Mouse (Mus musculus) heart, embryonic 14.5 days (tissue): ENCODE data around the gene Kif11. TPM values are rescaled to one million over a fixed set of nuclear protein-coding genes. Genes with fewer than 3 reads are reported as not detected.

Experiments
- ATAC-seq: fragments of 200-750 bp; cut with Nextera tagmentation; 2 replicates; pipeline ENCODE4 v1.8.0; 2017; ENCODE audit warnings: low read depth, moderate TSS enrichment; ENCODE audit not compliant: insufficient number of reproducible peaks, insufficient read depth, low FRiP score
- H3K27ac ChIP-seq, 2 experiments: fragments of 200-500 bp in 1 of 2; fragments of 300-500 bp in 1 of 2; sonication (generic) in 1 of 2; replicated peaks in 1 of 2; 2 replicates each; pipeline ENCODE4 v1.5.1; 2012 to 2014; ENCODE audit warnings: low read depth in 2 of 2, low read length in 2 of 2, control low read depth in 1 of 2, mild to moderate bottlenecking in 1 of 2, mixed read lengths in 1 of 2; ENCODE audit not compliant: control insufficient read depth in 1 of 2, insufficient read depth in 1 of 2
- H3K27me3 ChIP-seq: fragments of 300-500 bp; sonication (generic); 2 replicates; pipeline ENCODE4 v1.6.1; 2014; ENCODE audit warnings: mild to moderate bottlenecking, low read length, control low read depth; ENCODE audit not compliant: control insufficient read depth, insufficient read depth
- H3K36me3 ChIP-seq: fragments of 300-500 bp; sonication (generic); 2 replicates; pipeline ENCODE4 v1.6.1; 2014; ENCODE audit warnings: mild to moderate bottlenecking, control low read depth, low read length, mixed read lengths; ENCODE audit not compliant: control insufficient read depth, insufficient read depth
- H3K4me1 ChIP-seq, 2 experiments: fragments of 200-500 bp in 1 of 2; fragments of 300-500 bp in 1 of 2; sonication (generic) in 1 of 2; 2 replicates each; pipeline ENCODE4 v1.6.1; 2012 to 2014; ENCODE audit warnings: low read length in 2 of 2, control low read depth in 1 of 2, mixed read lengths in 1 of 2; ENCODE audit not compliant: control insufficient read depth in 2 of 2, insufficient read depth in 2 of 2
- H3K4me2 ChIP-seq: fragments of 300-500 bp; sonication (generic); 2 replicates; pipeline ENCODE4 v1.6.1; 2014; ENCODE audit warnings: mild to moderate bottlenecking, low read length
- H3K4me3 ChIP-seq, 2 experiments: fragments of 200-500 bp in 1 of 2; fragments of 300-500 bp in 1 of 2; sonication (generic) in 1 of 2; 2 replicates each; pipeline ENCODE4 v1.5.1; 2012 to 2014; ENCODE audit warnings: low read length in 2 of 2, mild to moderate bottlenecking in 2 of 2, control low read depth in 1 of 2, low read depth in 1 of 2, moderate library complexity in 1 of 2; ENCODE audit not compliant: control insufficient read depth in 1 of 2, insufficient read depth in 1 of 2
- H3K9ac ChIP-seq: fragments of 300-500 bp; sonication (generic); 2 replicates; pipeline ENCODE4 v1.6.1; 2014; ENCODE audit warnings: mild to moderate bottlenecking, low read length
- H3K9me3 ChIP-seq: fragments of 300-500 bp; sonication (generic); 2 replicates; pipeline ENCODE4 v1.6.1; 2016; ENCODE audit warnings: low read length, control low read depth; ENCODE audit not compliant: control insufficient read depth
- WGBS: fragments of 180-500 bp; shearing (Covaris S2); extraction: QIAGEN DNeasy Blood & Tissue Kit; methylation state at CpG from one replicate; pipeline ENCODE4 v1.1.7; 2014; 5-methylcytosine and 5-hydroxymethylcytosine counted together
- polyA plus RNA-seq: library from polyadenylated mRNA; unstranded; fragments of >200 nt; fragmentation: Nextera tagmentation; extraction: Ambion mirVana; gene quantifications from 2 replicates; pipeline ENCODE4 v1.2.1, GENCODE M21; 2014

The Kif11 gene
- polyA plus RNA-seq, 1 experiment from 2014 or later, result 48.0 TPM

DNA sequence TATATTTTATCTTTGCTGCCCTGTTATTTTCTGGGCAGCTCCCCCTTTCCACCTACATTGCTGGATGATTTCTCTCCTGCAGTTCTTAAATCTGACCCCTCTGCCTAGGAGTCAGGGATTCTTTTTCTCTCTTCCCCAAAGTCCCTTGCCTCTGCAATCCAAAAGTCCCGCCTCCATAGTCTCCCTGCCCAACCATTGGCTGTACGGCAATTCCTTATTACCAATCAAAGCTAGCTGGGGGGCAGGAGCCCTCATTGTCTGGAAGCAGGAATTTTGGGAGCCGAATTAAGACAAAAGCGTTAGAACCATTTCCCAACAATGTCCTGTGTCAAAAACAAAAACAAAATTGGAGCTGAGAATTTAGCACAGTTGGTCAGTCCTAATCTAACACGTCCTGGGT lies 13.7 kb upstream of the Kif11 start:
- 36% methylated on average over 5 of the region's 5 CpGs for WGBS

DNA sequence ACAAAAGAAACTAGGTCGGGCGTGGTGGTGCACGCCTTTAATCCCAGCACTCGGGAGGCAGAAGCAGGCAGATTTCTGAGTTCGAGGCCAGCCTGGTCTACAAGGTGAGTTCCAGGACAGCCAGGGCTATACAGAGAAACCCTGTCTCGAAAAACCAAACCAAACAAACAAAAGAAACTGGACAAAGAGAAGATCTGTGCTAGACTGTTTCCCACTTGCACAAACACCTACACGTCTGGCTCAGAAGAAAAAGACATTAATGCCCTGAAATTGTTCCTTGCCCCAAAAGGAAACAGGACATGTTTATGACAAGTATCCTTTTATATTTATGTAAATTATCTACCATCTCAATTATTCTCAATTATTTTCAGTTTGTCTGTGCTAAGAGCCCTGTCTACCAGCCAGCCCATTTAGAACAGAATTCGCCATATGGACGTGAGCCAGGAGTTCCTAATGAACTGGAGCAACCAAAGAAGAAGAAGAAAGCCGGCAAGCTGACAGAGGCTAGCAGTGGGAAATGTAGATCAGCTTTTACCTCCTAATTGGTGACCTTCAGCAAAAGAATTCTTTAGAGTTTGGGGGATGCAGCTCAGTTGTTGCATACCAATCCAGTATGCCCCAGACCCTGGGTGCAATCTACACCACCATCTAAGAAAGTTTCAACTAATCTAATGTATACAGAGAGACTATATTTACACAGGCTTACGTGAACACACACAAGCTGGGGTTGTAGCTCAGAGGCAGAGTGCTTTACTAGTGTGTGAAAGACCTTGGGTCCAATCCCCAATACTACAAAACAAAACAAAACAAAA lies 12.9 kb upstream of the Kif11 start:
- no peak overlapping the region for H3K9ac ChIP-seq
- H3K4me2 ChIP-seq, result no peak overlapping the region
- no peak overlapping the region for H3K4me3 ChIP-seq
- WGBS, result 81% methylated on average over 11 of the region's 11 CpGs
- H3K27ac ChIP-seq, result no peak overlapping the region
- no peaks in the 10 kb centered on the region for H3K9me3 ChIP-seq
- no peaks in the 10 kb centered on the region for H3K4me1 ChIP-seq
- no peaks in the 10 kb centered on the region for H3K27me3 ChIP-seq
- ATAC-seq, result no peak
- H3K36me3 ChIP-seq, result no peaks in the 10 kb centered on the region

More for the DNA sequence above, 13.7 kb upstream of the Kif11 start:
- H3K4me3 ChIP-seq, result no peak overlapping the region
- no peaks in the 10 kb centered on the region for H3K9me3 ChIP-seq
- no peak for ATAC-seq
- no peak overlapping the region for H3K4me2 ChIP-seq
- no peaks in the 10 kb centered on the region for H3K36me3 ChIP-seq
- no peaks in the 10 kb centered on the region for H3K4me1 ChIP-seq
- no peaks in the 10 kb centered on the region for H3K27me3 ChIP-seq
- H3K9ac ChIP-seq, result no peak overlapping the region
- H3K27ac ChIP-seq, result no peak overlapping the region

DNA sequence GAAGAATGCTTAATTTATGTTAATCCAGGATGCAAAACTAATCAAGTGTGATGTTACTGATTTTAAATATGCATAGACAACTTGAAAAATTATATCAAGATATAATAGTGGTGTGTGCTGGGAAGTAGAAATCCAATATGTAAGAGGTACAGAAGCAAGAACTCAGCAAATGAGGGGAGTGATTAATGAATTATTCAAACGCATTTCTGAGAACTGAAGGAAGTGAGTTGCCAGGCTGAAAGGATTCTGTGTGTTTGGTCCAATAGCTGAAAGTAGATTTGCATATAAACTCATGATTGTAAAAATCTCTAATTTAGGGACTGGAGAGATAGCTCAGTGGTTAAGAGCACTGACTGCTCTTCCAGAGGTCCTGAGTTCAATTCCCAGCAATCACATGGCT lies 7.2 kb upstream of the Kif11 start:
- no peaks in the 10 kb centered on the region for H3K36me3 ChIP-seq
- H3K4me1 ChIP-seq, result no peaks in the 10 kb centered on the region
- H3K9ac ChIP-seq, result no peak overlapping the region
- H3K27me3 ChIP-seq, result no peaks in the 10 kb centered on the region
- WGBS, result 71% methylated on average over 1 of the region's 1 CpGs
- no peak overlapping the region for H3K4me3 ChIP-seq
- H3K4me2 ChIP-seq, result no peak overlapping the region
- H3K27ac ChIP-seq, result no peak overlapping the region
- H3K9me3 ChIP-seq, result no peaks in the 10 kb centered on the region
- no peak for ATAC-seq

DNA sequence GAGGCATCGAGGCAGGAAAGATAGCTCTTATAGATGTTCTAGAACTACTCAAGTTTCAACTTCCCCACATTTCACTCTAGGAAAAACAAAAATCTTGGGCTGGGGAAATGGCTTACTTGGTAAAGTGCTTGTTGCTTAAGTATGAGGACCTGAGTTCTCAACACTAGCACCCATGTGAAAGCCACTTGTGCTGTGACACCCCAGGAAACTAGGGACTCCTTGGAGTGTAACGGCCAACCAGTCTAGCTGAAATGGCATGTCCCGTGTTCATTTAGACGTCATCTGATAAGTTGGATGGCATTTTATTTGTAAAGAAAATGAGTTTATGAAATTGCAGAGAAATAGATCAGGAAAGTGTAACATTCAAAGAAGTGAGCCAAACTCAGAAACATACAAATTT lies 6.3 kb upstream of the Kif11 start:
- no peak for ATAC-seq
- Histone ChIP-seq H3K36me3 (no peaks in the 10 kb centered on the region), H3K4me1 (0 out of 4 replicates have a peak, but pooled peaks cover 0 to under 1% of the 10 kb centered on the region in 2 experiments), H3K27ac (no peak overlapping the region), H3K4me2 (no peak overlapping the region), H3K27me3 (no peaks in the 10 kb centered on the region), H3K9me3 (no peaks in the 10 kb centered on the region), H3K4me3 (no peak overlapping the region), H3K9ac (no peak overlapping the region)
- 75% methylated on average over 4 of the region's 4 CpGs for WGBS

DNA sequence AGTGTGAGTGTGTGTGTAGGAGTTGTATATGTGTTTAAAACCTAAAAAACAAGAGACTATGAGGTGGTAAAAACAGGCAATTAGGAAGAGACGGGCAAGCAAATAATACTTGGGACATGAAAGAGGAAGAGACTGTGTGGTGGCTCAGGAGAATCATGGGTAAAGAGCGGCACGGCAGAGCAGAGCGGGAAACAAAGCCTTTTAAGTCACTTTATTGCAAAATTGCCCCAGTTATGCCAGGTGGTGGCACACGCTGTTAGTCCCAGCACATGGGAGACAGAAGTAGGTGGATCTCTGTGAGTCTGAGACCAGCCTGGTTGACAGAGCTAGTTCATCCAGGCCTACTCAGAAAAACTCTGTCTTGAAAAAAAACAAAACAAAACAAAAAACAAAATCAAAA lies 5.8 kb upstream of the Kif11 start:
- no peak for ATAC-seq
- no peak overlapping the region for H3K9ac ChIP-seq
- no peaks in the 10 kb centered on the region for H3K36me3 ChIP-seq
- WGBS, result 91% methylated on average over 5 of the region's 5 CpGs
- H3K4me3 ChIP-seq, result no peak overlapping the region
- H3K27ac ChIP-seq, result no peak overlapping the region
- H3K4me1 ChIP-seq, result 0 out of 4 replicates have a peak, but pooled peaks cover 0 to 5% of the 10 kb centered on the region in 2 experiments
- no peak overlapping the region for H3K4me2 ChIP-seq
- no peaks in the 10 kb centered on the region for H3K27me3 ChIP-seq
- no peaks in the 10 kb centered on the region for H3K9me3 ChIP-seq

DNA sequence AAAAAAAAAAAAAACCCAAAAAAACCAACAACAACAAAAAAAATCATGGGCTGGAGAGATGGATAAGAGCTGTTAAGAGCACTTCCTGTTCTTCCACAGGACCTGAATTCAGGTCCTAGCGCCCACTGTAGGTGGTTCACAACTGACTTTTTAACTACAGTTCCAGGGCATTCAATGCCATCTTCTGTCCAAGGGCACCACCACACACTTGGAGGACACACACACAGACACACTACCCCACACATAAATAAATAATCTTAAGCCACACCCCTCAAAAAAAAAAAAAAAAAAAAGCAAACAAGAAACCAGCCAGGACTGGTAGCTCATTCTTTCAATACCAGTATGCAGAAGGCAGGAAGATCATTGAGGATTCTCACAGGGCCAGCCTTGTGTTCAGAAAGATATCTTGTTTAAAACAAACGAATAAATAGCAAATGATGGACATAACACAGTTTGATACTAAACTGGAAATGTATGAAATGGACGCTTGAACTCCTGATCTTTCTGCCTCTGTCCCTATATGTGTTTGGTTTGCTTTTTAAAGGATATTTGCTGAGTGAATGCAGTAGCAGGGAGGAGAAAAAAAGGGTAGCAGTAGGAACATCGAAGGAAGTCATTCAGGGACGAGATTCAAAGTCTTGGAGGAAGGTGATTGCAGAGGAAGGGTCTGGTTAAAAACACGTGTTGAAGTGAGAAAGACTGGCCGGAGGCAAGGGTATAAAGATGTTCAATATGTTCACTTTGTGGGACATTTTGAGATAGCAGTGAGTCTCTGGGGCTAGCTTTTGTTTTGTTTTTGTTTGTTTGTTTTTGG lies 1.1 kb upstream of the Kif11 start:
- ATAC-seq, result no peak

DNA sequence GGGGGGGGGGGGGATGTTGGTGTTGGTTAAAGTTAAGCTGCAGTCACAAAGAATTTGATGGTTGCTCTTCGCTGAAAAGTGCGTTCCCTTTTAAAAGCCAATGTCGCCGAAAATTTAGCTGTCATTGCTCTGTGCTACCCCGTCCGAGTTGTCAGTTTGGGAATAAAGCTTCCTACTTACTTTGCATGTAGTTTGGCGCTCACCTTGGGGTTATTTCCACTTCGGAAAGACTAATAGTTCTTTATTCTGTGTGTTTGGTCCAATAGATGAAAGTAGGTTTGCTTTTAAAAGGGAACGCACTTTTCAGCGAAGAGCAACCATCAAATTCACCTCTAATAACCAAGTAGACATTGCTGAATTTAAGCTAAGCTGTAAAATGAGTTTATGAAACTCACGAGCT lies 638 bp downstream of the Kif11 start:
- Histone ChIP-seq H3K4me1 (peaks cover 0 to 18% of the 10 kb centered on the region in 2 experiments; a peak in 2 of 4 replicates), H3K4me3 (peak overlapping the region; percentile 72 to 86), H3K27ac (peak overlapping the region in 1 of 2 experiments; percentile 95; a peak in 2 of 4 replicates), H3K36me3 (no peaks in the 10 kb centered on the region), H3K9ac (peak overlapping the region; percentile 86), H3K27me3 (no peaks in the 10 kb centered on the region), H3K9me3 (no peaks in the 10 kb centered on the region), H3K4me2 (peak overlapping the region; percentile 70)
- ATAC-seq, result no peak
- WGBS, result 1% methylated on average over 11 of the region's 11 CpGs

More for the DNA sequence above, 1.1 kb upstream of the Kif11 start:
- 24% methylated on average over 7 of the region's 7 CpGs for WGBS
- Histone ChIP-seq H3K27me3 (no peaks in the 10 kb centered on the region), H3K4me2 (peak overlapping the region; percentile 74), H3K27ac (peak overlapping the region; percentile 95 to 96), H3K4me3 (peak overlapping the region; percentile 72 to 86), H3K9me3 (no peaks in the 10 kb centered on the region), H3K36me3 (no peaks in the 10 kb centered on the region), H3K4me1 (peaks cover 0 to 12% of the 10 kb centered on the region in 2 experiments; a peak in 2 of 4 replicates), H3K9ac (peak overlapping the region; percentile 86)
